Mouse (Mus musculus) embryonic fibroblast, embryonic 13.5 days (primary cell): ENCODE results near the gene Nmnat2. TPM values are rescaled to one million over a fixed set of nuclear protein-coding genes. Genes with fewer than 3 reads are reported as not detected.

Source experiments
- H3K27ac ChIP-seq: 2 replicates; pipeline ENCODE4 v1.5.1; 2012; ENCODE audit warnings: low read length, control low read depth, inconsistent platforms; ENCODE audit not compliant: insufficient read depth
- H3K4me1 ChIP-seq: 2 replicates; pipeline ENCODE4 v1.6.1; 2011; ENCODE audit warnings: low read length; ENCODE audit not compliant: control insufficient read depth, insufficient read depth
- H3K4me3 ChIP-seq: 2 replicates; pipeline ENCODE4 v1.5.1; 2011; ENCODE audit warnings: mild to moderate bottlenecking, control low read depth, low read length; ENCODE audit not compliant: insufficient read depth
- CTCF ChIP-seq: IDR thresholded peaks from 2 replicates; pipeline ENCODE4 v1.5.1; 2011; ENCODE audit warnings: mild to moderate bottlenecking, control low read depth, low read length, moderate library complexity, borderline replicate concordance; ENCODE audit not compliant: insufficient read depth
- POLR2A ChIP-seq: IDR thresholded peaks from 2 replicates; pipeline ENCODE4 v1.6.1; 2011; ENCODE audit warnings: low read depth, mild to moderate bottlenecking, control low read depth, low read length, moderate library complexity
- polyA plus RNA-seq: library from polyadenylated mRNA; stranded (reverse); fragments of >200 nt; gene quantifications from 2 replicates; pipeline ENCODE4 v1.2.4, GENCODE M21; 2011; ENCODE audit warnings: low read depth; ENCODE audit not compliant: missing spikeins, insufficient read length

Nmnat2 gene
- polyA plus RNA-seq, 1 experiment, result 26.7 TPM

DNA sequence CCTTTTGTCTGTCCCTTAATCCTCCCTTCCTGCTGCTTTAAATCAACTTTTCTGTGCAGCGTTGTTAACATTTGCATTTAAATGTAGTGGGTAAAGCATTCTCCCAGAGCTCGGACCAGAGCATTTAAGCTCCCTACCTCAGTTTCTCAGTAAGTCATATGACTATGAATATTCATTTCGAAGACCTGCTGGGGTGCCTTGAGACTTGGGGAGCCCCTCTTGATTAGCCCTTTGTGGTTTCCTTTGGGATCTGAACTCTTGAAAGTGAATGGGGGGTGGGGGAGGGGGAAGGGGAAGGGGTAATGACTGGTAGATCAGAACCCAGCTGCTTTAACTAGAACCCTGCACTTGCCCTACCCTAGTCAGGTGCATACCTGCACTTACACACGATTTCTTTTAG lies 19.1 kb downstream of the Nmnat2 start:
- no peaks in the 10 kb centered on the region for H3K4me1 ChIP-seq
- no peak overlapping the region for H3K27ac ChIP-seq
- TF ChIP-seq POLR2A, result no peak
- TF ChIP-seq CTCF, result no peak
- H3K4me3 ChIP-seq, result no peak overlapping the region

GRCm38 (mm10) chr1:152975144-152975543 lies 20.4 kb downstream of the Nmnat2 start:
- H3K27ac ChIP-seq, result no peak overlapping the region

DNA sequence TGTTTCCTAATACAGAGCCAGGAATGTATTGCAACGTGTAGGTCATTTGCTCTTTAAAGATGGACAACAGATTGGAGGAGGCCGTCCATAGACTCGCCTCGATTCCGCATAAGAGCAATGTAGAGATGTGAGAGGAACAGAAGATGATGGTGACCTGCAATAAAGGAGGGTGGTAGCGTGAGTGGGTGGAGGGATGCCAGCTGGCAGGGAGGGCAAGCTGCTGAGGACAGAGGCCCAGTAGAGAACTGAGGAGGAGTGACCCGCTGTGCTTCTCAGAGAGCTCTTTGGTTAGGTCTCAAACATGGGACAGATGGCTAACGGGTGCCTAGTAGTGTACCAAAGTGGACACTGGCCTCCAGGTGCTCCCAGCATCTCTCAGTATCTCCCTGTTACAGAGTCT lies 23.9 kb downstream of the Nmnat2 start:
- TF ChIP-seq CTCF (no peak), POLR2A (no peak)
- no peaks in the 10 kb centered on the region for H3K4me1 ChIP-seq
- H3K27ac ChIP-seq, result no peak overlapping the region
- no peak overlapping the region for H3K4me3 ChIP-seq

More at GRCm38 (mm10) chr1:152975144-152975543, 20.4 kb downstream of the Nmnat2 start:
- Histone ChIP-seq H3K4me3 (no peak overlapping the region), H3K4me1 (no peaks in the 10 kb centered on the region)
- TF ChIP-seq POLR2A (no peak), CTCF (no peak)

DNA sequence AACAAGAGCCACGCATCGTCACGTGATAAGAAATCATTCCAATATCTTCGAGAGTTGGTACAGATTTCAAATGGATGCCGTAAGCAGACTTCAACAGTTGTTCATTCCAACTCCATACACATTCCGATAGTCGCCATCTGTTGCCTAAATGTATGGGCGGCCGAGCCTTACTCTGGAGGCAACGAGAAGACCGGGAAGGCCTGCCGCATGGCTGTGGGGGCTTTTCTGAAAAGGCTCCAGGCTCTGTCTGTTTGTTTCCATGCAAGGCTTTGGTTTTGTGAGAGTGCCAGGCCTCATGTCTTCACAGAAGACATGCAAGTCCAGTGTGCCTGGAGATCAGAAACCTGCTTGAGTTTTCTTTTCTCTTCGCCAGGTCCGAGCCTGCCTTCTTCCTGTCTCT lies 28.6 kb downstream of the Nmnat2 start:
- H3K4me3 ChIP-seq, result no peak overlapping the region
- no peak overlapping the region for H3K27ac ChIP-seq
- H3K4me1 ChIP-seq, result no peaks in the 10 kb centered on the region
- no peak for TF ChIP-seq CTCF
- no peak for TF ChIP-seq POLR2A

- no peak overlapping the region for H3K27ac ChIP-seq
- TF ChIP-seq POLR2A (no peak), CTCF (no peak)
Observed at GRCm38 (mm10) chr1:152986981-152987380, 32.2 kb downstream of the Nmnat2 start.

DNA sequence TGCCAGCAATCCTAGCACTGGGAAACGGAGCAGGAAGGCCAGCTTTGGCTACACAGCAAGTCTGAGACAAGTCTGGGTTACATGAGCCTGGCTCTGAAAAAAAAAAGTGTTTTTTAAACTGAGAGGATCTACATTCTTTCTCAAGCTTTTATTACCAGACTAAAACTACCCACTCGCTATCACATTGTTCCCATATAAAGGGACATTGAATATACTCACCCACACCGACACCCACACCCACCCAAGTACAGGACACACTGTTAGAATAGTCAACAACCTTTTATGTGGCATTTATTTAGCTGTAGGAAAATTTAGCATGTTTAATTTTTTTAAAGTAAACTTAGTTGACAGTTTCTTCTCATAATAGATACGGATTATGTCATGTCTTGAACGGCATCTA lies 35.3 kb downstream of the Nmnat2 start:
- Histone ChIP-seq H3K4me3 (no peak overlapping the region), H3K4me1 (no peaks in the 10 kb centered on the region), H3K27ac (0 out of 2 replicates have a peak overlapping the region, but pooled peaks have one; percentile 12)
- no peak for TF ChIP-seq CTCF
- TF ChIP-seq POLR2A, result no peak

More at GRCm38 (mm10) chr1:152986981-152987380, 32.2 kb downstream of the Nmnat2 start:
- no peaks in the 10 kb centered on the region for H3K4me1 ChIP-seq
- H3K4me3 ChIP-seq, result no peak overlapping the region

DNA sequence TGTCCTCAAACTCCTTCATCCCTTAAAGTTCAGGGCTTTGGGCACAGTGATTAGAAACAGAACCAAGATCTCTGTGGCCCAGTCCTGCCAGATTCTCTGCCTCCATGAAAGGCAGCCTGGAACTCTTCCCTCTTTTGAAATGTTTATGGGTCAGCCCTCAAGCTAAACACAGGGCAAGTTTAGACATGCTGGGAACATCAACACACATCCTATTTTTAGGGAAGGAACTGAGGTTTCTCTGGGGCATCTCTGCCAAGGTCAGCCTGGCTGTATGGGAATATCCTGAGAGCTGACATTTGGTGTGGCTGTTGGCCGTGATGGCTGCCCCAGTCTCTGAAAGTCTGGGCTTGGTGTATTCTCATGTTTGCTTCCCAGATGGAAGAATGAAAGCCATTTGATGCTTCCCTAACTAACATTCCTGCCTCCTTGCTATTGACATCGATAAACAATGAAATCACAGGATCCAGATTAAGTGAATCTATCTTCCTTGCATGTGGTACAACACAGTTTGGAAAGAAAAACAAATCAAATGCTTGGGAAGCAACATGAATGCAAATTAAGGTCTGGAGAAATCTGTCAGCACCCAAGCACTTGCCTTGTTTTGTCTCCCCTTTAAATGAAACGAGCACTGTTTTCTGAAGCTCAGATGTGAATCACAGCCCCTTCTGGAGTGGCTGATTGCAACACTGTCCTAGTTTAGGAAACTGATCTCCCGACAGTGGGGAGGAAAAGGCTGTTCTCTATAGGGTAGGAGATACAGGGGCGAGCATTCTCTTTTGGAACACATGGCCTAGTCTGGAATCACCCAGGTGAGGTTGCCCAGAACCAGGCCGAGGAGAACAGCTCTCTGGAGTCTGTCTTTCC lies 37.7 kb downstream of the Nmnat2 start:
- Histone ChIP-seq H3K4me1 (no peaks in the 10 kb centered on the region), H3K4me3 (no peak overlapping the region), H3K27ac (peak overlapping the region; percentile 37)
- TF ChIP-seq POLR2A, result no peak
- no peak for TF ChIP-seq CTCF

DNA sequence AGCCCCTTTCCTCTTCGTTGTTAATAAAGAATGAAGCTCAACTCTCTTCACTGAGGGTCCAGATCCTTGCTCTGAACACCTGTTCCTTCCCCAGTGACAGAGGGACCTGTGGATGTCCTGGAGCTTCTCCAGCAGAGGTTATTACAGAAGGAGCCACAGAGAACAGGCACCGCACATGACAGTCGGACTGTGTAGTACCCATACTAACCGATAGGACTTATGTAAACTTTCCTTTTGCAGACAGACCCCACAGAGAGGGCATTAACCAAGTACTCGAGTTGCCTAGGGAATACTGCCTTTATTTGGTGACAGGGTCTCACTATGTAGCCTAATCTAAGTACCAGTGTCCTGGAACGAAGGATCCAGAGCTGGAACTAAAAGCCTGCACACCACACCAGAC lies 39.0 kb downstream of the Nmnat2 start:
- Histone ChIP-seq H3K4me3 (no peak overlapping the region), H3K4me1 (no peaks in the 10 kb centered on the region), H3K27ac (no peak overlapping the region)
- no peak for TF ChIP-seq CTCF
- TF ChIP-seq POLR2A, result no peak

DNA sequence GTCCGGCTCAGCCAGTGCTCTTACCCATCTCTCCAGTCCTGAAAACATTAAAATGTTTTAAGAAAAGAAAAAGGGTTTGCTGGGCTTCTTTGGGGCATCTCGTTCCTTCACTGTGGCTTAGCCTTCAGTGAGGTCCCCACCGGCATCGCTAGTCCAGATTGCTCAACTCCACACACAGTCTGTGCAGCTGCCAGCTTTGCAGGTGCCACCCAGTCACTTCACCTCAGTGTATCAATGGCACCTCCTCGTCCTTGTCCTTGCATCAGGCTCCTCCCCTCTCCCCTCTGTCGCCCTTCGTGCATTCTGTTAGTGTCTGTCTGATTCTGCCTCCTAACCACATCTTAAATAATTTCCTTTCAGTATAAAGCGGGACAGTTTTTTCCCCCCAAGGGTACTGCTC lies 45.2 kb downstream of the Nmnat2 start:
- TF ChIP-seq CTCF (no peak), POLR2A (no peak)
- no peak overlapping the region for H3K27ac ChIP-seq
- no peak overlapping the region for H3K4me3 ChIP-seq
- 0 out of 2 replicates have a peak, but pooled peaks cover 3% of the 10 kb centered on the region for H3K4me1 ChIP-seq

GRCm38 (mm10) chr1:153000486-153001228 lies 45.9 kb downstream of the Nmnat2 start:
- H3K4me3 ChIP-seq, result no peak overlapping the region
- H3K27ac ChIP-seq, result no peak overlapping the region
- TF ChIP-seq POLR2A, result no peak
- no peak for TF ChIP-seq CTCF
- 0 out of 2 replicates have a peak, but pooled peaks cover 3% of the 10 kb centered on the region for H3K4me1 ChIP-seq
